Mouse (Mus musculus): ENCODE data around the gene Arhgap31. TPM values are rescaled to one million over a fixed set of nuclear protein-coding genes. Genes with fewer than 3 reads are reported as not detected.

Arhgap31 gene
- polyA plus RNA-seq, 1 experiment from 2014 or later = 4.5 TPM

GRCm38 (mm10) chr16:38592026-38592678, 120.9 kb downstream of the Arhgap31 start:
- Histone ChIP-seq H3K27ac (ENCODE audit: low read length) (no peak overlapping the region), H3K9me3 (ENCODE audit: control insufficient read depth, low read length) (no peaks in the 10 kb centered on the region), H3K36me3 (ENCODE audit: control insufficient read depth, insufficient read depth) (peaks cover 10% of the 10 kb centered on the region; the same call in 1 of the 2 replicates), H3K9ac (replicated peaks; ENCODE audit: low read depth, low read length) (no peak overlapping the region), H3K4me3 (replicated peaks; ENCODE audit: low read length) (no peak overlapping the region), H3K27me3 (replicated peaks; ENCODE audit: control insufficient read depth, insufficient read depth, low read length) (no peaks in the 10 kb centered on the region), H3K4me1 (replicated peaks; ENCODE audit: control insufficient read depth, insufficient read depth, low read length) (no peaks in the 10 kb centered on the region), H3K4me2 (ENCODE audit: low read length) (no peak overlapping the region)
- ATAC-seq = peak; percentile 90
- 82% methylated on average over 12 of the region's 12 CpGs for WGBS

- H3K36me3 ChIP-seq (ENCODE audit: control insufficient read depth, insufficient read depth) = peaks cover 14% of the 10 kb centered on the region
- H3K9ac ChIP-seq (replicated peaks; ENCODE audit: low read depth, low read length) = no peak overlapping the region
- H3K9me3 ChIP-seq (ENCODE audit: control insufficient read depth, low read length) = no peaks in the 10 kb centered on the region
- H3K4me3 ChIP-seq (replicated peaks; ENCODE audit: low read length) = no peak overlapping the region
- no peaks in the 10 kb centered on the region for H3K4me1 ChIP-seq (replicated peaks; ENCODE audit: control insufficient read depth, insufficient read depth, low read length)
- 88% methylated on average over 3 of the region's 3 CpGs for WGBS
- H3K27me3 ChIP-seq (replicated peaks; ENCODE audit: control insufficient read depth, insufficient read depth, low read length) = no peaks in the 10 kb centered on the region
- no peak overlapping the region for H3K4me2 ChIP-seq (ENCODE audit: low read length)
- no peak for ATAC-seq
- H3K27ac ChIP-seq (ENCODE audit: low read length) = no peak overlapping the region
Observed at GRCm38 (mm10) chr16:38591506-38591905, 121.6 kb downstream of the Arhgap31 start.

- Histone ChIP-seq H3K9ac (replicated peaks; ENCODE audit: low read depth, low read length) (no peak overlapping the region), H3K27ac (ENCODE audit: low read length) (no peak overlapping the region), H3K36me3 (ENCODE audit: control insufficient read depth, insufficient read depth) (peaks cover 20% of the 10 kb centered on the region), H3K9me3 (ENCODE audit: control insufficient read depth, low read length) (no peaks in the 10 kb centered on the region), H3K4me3 (replicated peaks; ENCODE audit: low read length) (no peak overlapping the region), H3K4me1 (replicated peaks; ENCODE audit: control insufficient read depth, insufficient read depth, low read length) (no peaks in the 10 kb centered on the region), H3K4me2 (ENCODE audit: low read length) (no peak overlapping the region), H3K27me3 (replicated peaks; ENCODE audit: control insufficient read depth, insufficient read depth, low read length) (no peaks in the 10 kb centered on the region)
- no peak for ATAC-seq
- 91% methylated on average over 4 of the region's 4 CpGs for WGBS
Observed at GRCm38 (mm10) chr16:38587572-38587971, 125.5 kb downstream of the Arhgap31 start.

- no peak overlapping the region for H3K4me3 ChIP-seq (replicated peaks; ENCODE audit: low read length)
- no peak overlapping the region for H3K9ac ChIP-seq (replicated peaks; ENCODE audit: low read depth, low read length)
- no peak overlapping the region for H3K27ac ChIP-seq (ENCODE audit: low read length)
- no peak for ATAC-seq
- peaks cover 18% of the 10 kb centered on the region for H3K36me3 ChIP-seq (ENCODE audit: control insufficient read depth, insufficient read depth)
- H3K4me1 ChIP-seq (replicated peaks; ENCODE audit: control insufficient read depth, insufficient read depth, low read length) = no peaks in the 10 kb centered on the region
- no peaks in the 10 kb centered on the region for H3K9me3 ChIP-seq (ENCODE audit: control insufficient read depth, low read length)
- 92% methylated on average over 5 of the region's 5 CpGs for WGBS
- H3K27me3 ChIP-seq (replicated peaks; ENCODE audit: control insufficient read depth, insufficient read depth, low read length) = no peaks in the 10 kb centered on the region
- no peak overlapping the region for H3K4me2 ChIP-seq (ENCODE audit: low read length)
Observed at GRCm38 (mm10) chr16:38587163-38587562, 125.9 kb downstream of the Arhgap31 start.

- Histone ChIP-seq H3K36me3 (ENCODE audit: control insufficient read depth, insufficient read depth) (peaks cover 18% of the 10 kb centered on the region), H3K27me3 (replicated peaks; ENCODE audit: control insufficient read depth, insufficient read depth, low read length) (no peaks in the 10 kb centered on the region), H3K27ac (ENCODE audit: low read length) (no peak overlapping the region), H3K4me2 (ENCODE audit: low read length) (no peak overlapping the region), H3K9ac (replicated peaks; ENCODE audit: low read depth, low read length) (no peak overlapping the region), H3K4me1 (replicated peaks; ENCODE audit: control insufficient read depth, insufficient read depth, low read length) (no peaks in the 10 kb centered on the region), H3K4me3 (replicated peaks; ENCODE audit: low read length) (no peak overlapping the region), H3K9me3 (ENCODE audit: control insufficient read depth, low read length) (no peaks in the 10 kb centered on the region)
- 91% methylated on average over 5 of the region's 5 CpGs for WGBS
- no peak for ATAC-seq
Observed at GRCm38 (mm10) chr16:38585186-38585585, 127.9 kb downstream of the Arhgap31 start.

- H3K27me3 ChIP-seq (replicated peaks; ENCODE audit: control insufficient read depth, insufficient read depth, low read length) = no peaks in the 10 kb centered on the region
- H3K4me1 ChIP-seq (replicated peaks; ENCODE audit: control insufficient read depth, insufficient read depth, low read length) = no peaks in the 10 kb centered on the region
- no peak overlapping the region for H3K4me2 ChIP-seq (ENCODE audit: low read length)
- H3K4me3 ChIP-seq (replicated peaks; ENCODE audit: low read length) = no peak overlapping the region
- no peaks in the 10 kb centered on the region for H3K9me3 ChIP-seq (ENCODE audit: control insufficient read depth, low read length)
- 94% methylated on average over 7 of the region's 7 CpGs for WGBS
- H3K9ac ChIP-seq (replicated peaks; ENCODE audit: low read depth, low read length) = no peak overlapping the region
- no peak for ATAC-seq
- H3K36me3 ChIP-seq (ENCODE audit: control insufficient read depth, insufficient read depth) = peaks cover 18% of the 10 kb centered on the region
- no peak overlapping the region for H3K27ac ChIP-seq (ENCODE audit: low read length)
Observed at GRCm38 (mm10) chr16:38584761-38585160, 128.3 kb downstream of the Arhgap31 start.

- H3K9me3 ChIP-seq (ENCODE audit: control insufficient read depth, low read length) = no peaks in the 10 kb centered on the region
- no peaks in the 10 kb centered on the region for H3K27me3 ChIP-seq (replicated peaks; ENCODE audit: control insufficient read depth, insufficient read depth, low read length)
- no peak overlapping the region for H3K4me2 ChIP-seq (ENCODE audit: low read length)
- ATAC-seq = no peak
- no peak overlapping the region for H3K9ac ChIP-seq (replicated peaks; ENCODE audit: low read depth, low read length)
- WGBS = 95% methylated on average over 3 of the region's 3 CpGs
- no peak overlapping the region for H3K4me3 ChIP-seq (replicated peaks; ENCODE audit: low read length)
- H3K4me1 ChIP-seq (replicated peaks; ENCODE audit: control insufficient read depth, insufficient read depth, low read length) = no peaks in the 10 kb centered on the region
- H3K36me3 ChIP-seq (ENCODE audit: control insufficient read depth, insufficient read depth) = peaks cover 21% of the 10 kb centered on the region
- H3K27ac ChIP-seq (ENCODE audit: low read length) = no peak overlapping the region
Observed at GRCm38 (mm10) chr16:38571481-38571880, 141.6 kb downstream of the Arhgap31 start.

- whole genome bisulfite sequencing = 95% methylated on average over 5 of the region's 5 CpGs
- peaks cover 13% of the 10 kb centered on the region; the same call in 1 of the 2 replicates for H3K36me3 ChIP-seq (ENCODE audit: control insufficient read depth, insufficient read depth)
- no peak overlapping the region for H3K9ac ChIP-seq (replicated peaks; ENCODE audit: low read depth, low read length)
- H3K9me3 ChIP-seq (ENCODE audit: control insufficient read depth, low read length) = no peaks in the 10 kb centered on the region
- H3K4me3 ChIP-seq (replicated peaks; ENCODE audit: low read length) = no peak overlapping the region
- no peak overlapping the region for H3K27ac ChIP-seq (ENCODE audit: low read length)
- no peaks in the 10 kb centered on the region for H3K27me3 ChIP-seq (replicated peaks; ENCODE audit: control insufficient read depth, insufficient read depth, low read length)
- H3K4me1 ChIP-seq (replicated peaks; ENCODE audit: control insufficient read depth, insufficient read depth, low read length) = peaks cover 12% of the 10 kb centered on the region
- no peak overlapping the region for H3K4me2 ChIP-seq (ENCODE audit: low read length)
- ATAC-seq = no peak
Observed at GRCm38 (mm10) chr16:38568192-38568591, 144.9 kb downstream of the Arhgap31 start.

- peak overlapping the region; percentile 93 for H3K9ac ChIP-seq (replicated peaks; ENCODE audit: low read depth, low read length)
- WGBS = 37% methylated on average over 10 of the region's 10 CpGs
- H3K4me3 ChIP-seq (replicated peaks; ENCODE audit: low read length) = peak overlapping the region; percentile 93
- peaks cover 12% of the 10 kb centered on the region for H3K4me1 ChIP-seq (replicated peaks; ENCODE audit: control insufficient read depth, insufficient read depth, low read length)
- H3K27ac ChIP-seq (ENCODE audit: low read length) = no peak overlapping the region
- H3K27me3 ChIP-seq (replicated peaks; ENCODE audit: control insufficient read depth, insufficient read depth, low read length) = peaks cover 10% of the 10 kb centered on the region
- H3K36me3 ChIP-seq (ENCODE audit: control insufficient read depth, insufficient read depth) = peaks cover 5% of the 10 kb centered on the region; the same call in 1 of the 2 replicates
- no peak for ATAC-seq
- peak overlapping the region; percentile 79 for H3K4me2 ChIP-seq (ENCODE audit: low read length)
- H3K9me3 ChIP-seq (ENCODE audit: control insufficient read depth, low read length) = no peaks in the 10 kb centered on the region
Observed at GRCm38 (mm10) chr16:38563516-38563915, 149.6 kb downstream of the Arhgap31 start.

Data from forebrain, embryonic 16.5 days (tissue).